Mouse (Mus musculus) v-Abl transformed pro-B cells (cell line): ENCODE results near the gene Cyp2c55.

Experiments
- in situ Hi-C, 2 experiments: fragments of 400-800 bp; cut with MboI; formaldehyde crosslinking; loops; one replicate each; pipeline ENCODE4 v1.15.1; 2025; ENCODE audit not compliant: unreplicated experiment in 2 of 2

Gene Cyp2c55

GRCm38 (mm10) chr19:39006715-39007114, at the start of gene Cyp2c55:
Gene Cyp2c55, plus strand, starts transcription at chr19:39007019.
- in situ Hi-C loops: no loop called here

- in situ Hi-C loops: loop anchor here in 1 of 2 experiments (25.0 kb wide), 1 partner anchor 1967 kb away; no protein-coding TSS in a partner anchor
These were observed 36.1 kb upstream of the Cyp2c55 start for GRCm38 (mm10) chr19:38970741-38971140.

- in situ Hi-C loops: loop anchor here in 1 of 2 experiments (25.0 kb wide), 1 partner anchor 1965 kb away; no protein-coding TSS in a partner anchor
These were observed 34.2 kb upstream of the Cyp2c55 start for GRCm38 (mm10) chr19:38972581-38972980.

- in situ Hi-C loops: loop anchor here in 1 of 2 experiments (25.0 kb wide), 1 partner anchor 1964 kb away; no protein-coding TSS in a partner anchor
These were observed 33.2 kb upstream of the Cyp2c55 start for GRCm38 (mm10) chr19:38973666-38974065.

- in situ Hi-C loops: loop anchor here (5.0 to 25.0 kb wide), 2 partner anchors 1251 to 1561 kb away; no protein-coding TSS in a partner anchor
These were observed 30.6 kb upstream of the Cyp2c55 start for GRCm38 (mm10) chr19:38976269-38976668.

- in situ Hi-C loops: loop anchor here (5.0 to 25.0 kb wide), 4 partner anchors 1245 to 1563 kb away; no protein-coding TSS in a partner anchor
These were observed 24.9 kb upstream of the Cyp2c55 start for GRCm38 (mm10) chr19:38981966-38982365.

GRCm38 (mm10) chr19:38998248-38998647, 8.6 kb upstream of the Cyp2c55 start:
- in situ Hi-C loops: loop anchor here in 1 of 2 experiments (25.0 kb wide), 1 partner anchor 1539 kb away; no protein-coding TSS in a partner anchor

- in situ Hi-C loops: loop anchor here in 1 of 2 experiments (25.0 kb wide), 1 partner anchor 1539 kb away; no protein-coding TSS in a partner anchor
These were observed 8.1 kb upstream of the Cyp2c55 start for GRCm38 (mm10) chr19:38998676-38999075.

- in situ Hi-C loops: no loop called here
These were observed 1.7 kb upstream of the Cyp2c55 start for GRCm38 (mm10) chr19:39005132-39005531.

- in situ Hi-C loops: no loop called here
These were observed 51.1 kb downstream of the Cyp2c55 start for GRCm38 (mm10) chr19:39057928-39058327.

GRCm38 (mm10) chr19:39060719-39061118, 53.9 kb downstream of the Cyp2c55 start, which contains the start of gene Cyp2c65:
Gene Cyp2c65, plus strand, starts transcription at chr19:39061015.
- in situ Hi-C loops: no loop called here
